Mouse (Mus musculus): ENCODE data around the gene C1qb. TPM values are rescaled to one million over a fixed set of nuclear protein-coding genes. Genes with fewer than 3 reads are reported as not detected.
A peak's percentile ranks its signal among the peaks of the same experiment; 100 is the strongest.

The C1qb gene
- polyA plus RNA-seq, 1 experiment from 2014 or later: 34.9 TPM

DNA sequence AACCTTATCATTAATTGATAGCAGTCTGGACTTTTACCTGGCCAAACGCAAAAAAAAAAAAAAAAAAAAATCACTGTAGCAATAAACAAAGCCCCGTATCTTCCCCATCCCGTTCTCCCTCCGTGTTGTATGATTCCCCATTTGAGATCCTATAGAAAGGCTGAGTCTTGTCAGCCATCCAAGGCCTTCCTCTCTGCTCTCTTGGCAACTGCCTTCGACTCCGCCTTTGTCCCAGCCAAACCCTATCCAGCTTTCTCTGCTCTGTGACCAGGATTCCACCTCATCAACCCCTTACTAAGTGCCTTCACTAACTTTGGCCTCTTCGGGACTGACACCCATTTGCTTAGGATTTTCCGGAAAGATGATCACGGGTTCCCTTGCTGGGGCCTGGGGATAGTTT, 48.0 kb downstream of the C1qb start:
- WGBS: 79% methylated on average over 9 of the region's 9 CpGs
- H3K4me1 ChIP-seq: peaks cover 48% of the 10 kb centered on the region

DNA sequence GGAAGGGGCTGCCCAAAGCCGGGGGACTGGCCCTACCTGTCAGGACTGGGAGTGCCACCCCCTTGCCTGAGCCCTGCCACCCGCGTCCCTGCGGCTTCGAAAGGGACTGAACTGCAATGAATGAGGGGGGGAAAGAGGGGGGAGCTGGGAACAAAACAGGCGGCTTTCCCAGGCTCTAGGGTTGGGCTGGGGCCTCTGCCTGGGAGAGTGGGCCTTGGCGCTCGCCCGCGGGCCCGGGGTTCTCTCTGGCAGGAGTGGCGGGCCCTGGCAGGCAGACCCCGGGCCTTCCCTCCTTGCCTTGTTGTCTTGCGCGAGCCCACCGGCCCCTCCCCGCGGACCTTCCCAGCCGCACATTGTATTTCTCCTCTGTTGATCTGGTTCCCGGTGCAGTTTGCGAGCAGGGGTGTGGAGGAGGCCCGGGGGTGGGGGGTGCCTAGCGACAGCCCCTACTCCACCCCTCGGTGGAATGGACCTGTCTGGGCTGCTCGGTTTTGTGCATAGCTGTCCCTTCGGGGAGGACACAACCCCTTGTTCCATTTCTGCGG, 49.5 kb downstream of the C1qb start:
- Histone ChIP-seq H3K27me3 (replicated peaks) (0 out of 2 replicates have a peak, but pooled peaks cover 4% of the 10 kb centered on the region), H3K27ac (peak overlapping the region; percentile 97), H3K9me3 (no peaks in the 10 kb centered on the region), H3K4me1 (peaks cover 62% of the 10 kb centered on the region), H3K36me3 (no peaks in the 10 kb centered on the region), H3K9ac (peak overlapping the region; percentile 99), H3K4me3 (peak overlapping the region; percentile 97), H3K4me2 (replicated peaks) (peak overlapping the region; percentile 92)
- peak; percentile 79 for ATAC-seq (ENCODE audit: low FRiP score, low read depth)
- 2% methylated on average over 27 of the region's 27 CpGs for WGBS

More for the DNA sequence above, 48.0 kb downstream of the C1qb start:
- Histone ChIP-seq H3K36me3 (no peaks in the 10 kb centered on the region), H3K4me2 (replicated peaks) (no peak overlapping the region), H3K9ac (no peak overlapping the region), H3K4me3 (no peak overlapping the region), H3K27ac (no peak overlapping the region), H3K9me3 (no peaks in the 10 kb centered on the region), H3K27me3 (replicated peaks) (0 out of 2 replicates have a peak, but pooled peaks cover 4% of the 10 kb centered on the region)
- ATAC-seq (ENCODE audit: low FRiP score, low read depth): no peak

DNA sequence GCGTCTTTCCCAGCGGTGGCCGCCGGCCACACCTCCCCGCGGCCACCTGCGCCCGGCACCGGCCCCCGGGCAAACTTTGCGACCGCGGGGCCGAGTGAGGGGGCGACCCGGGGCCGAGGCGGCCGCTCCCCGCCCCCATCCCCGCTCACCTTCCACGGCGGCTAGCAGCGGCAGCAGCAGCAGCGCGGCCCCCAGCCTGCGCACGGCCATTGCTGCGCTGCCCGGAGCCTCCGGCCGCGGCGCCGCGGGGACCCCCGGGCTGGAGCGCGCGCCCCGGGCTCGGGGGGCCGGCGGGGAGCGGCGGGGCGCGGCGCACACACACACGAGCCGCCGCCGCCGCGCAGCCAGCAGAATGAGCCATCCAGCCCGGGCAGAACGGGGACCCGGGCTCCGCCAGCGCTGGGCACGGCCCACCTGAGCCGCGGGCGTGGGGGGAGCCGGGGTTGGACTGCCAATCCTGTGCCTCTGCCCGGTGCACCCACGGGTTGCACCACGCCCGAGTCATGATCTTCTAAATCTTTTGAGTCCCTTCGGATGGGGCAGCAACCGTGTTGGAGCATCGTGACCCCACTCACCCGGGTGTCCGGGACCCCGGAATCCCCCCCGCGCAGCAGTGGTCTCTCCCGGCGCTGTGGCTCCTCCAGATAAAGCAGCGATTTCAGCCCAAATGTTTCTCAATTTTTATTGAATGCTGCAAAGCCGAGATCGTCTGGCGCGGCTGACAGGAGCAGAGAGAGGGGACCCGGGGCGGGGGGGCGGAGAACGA, 50.2 kb downstream of the C1qb start, which contains the start of gene Ephb2:
Gene Ephb2, minus strand, starts transcription at position 368 of the 766 bp plus-strand sequence.
- Histone ChIP-seq H3K4me2 (replicated peaks) (peak within 1 kb of the TSS; percentile 92), H3K4me1 (peaks cover 67% of the 10 kb centered on the region), H3K27ac (peak within 1 kb of the TSS; percentile 97), H3K9ac (peak within 1 kb of the TSS; percentile 99), H3K4me3 (peak within 1 kb of the TSS; percentile 97), H3K9me3 (no peaks in the 10 kb centered on the region), H3K36me3 (no peaks in the 10 kb centered on the region), H3K27me3 (replicated peaks) (0 out of 2 replicates have a peak, but pooled peaks cover 4% of the 10 kb centered on the region)
- peak; percentile 86 for ATAC-seq (ENCODE audit: low FRiP score, low read depth)
- under 1% methylated on average over 88 of the region's 88 CpGs for WGBS

DNA sequence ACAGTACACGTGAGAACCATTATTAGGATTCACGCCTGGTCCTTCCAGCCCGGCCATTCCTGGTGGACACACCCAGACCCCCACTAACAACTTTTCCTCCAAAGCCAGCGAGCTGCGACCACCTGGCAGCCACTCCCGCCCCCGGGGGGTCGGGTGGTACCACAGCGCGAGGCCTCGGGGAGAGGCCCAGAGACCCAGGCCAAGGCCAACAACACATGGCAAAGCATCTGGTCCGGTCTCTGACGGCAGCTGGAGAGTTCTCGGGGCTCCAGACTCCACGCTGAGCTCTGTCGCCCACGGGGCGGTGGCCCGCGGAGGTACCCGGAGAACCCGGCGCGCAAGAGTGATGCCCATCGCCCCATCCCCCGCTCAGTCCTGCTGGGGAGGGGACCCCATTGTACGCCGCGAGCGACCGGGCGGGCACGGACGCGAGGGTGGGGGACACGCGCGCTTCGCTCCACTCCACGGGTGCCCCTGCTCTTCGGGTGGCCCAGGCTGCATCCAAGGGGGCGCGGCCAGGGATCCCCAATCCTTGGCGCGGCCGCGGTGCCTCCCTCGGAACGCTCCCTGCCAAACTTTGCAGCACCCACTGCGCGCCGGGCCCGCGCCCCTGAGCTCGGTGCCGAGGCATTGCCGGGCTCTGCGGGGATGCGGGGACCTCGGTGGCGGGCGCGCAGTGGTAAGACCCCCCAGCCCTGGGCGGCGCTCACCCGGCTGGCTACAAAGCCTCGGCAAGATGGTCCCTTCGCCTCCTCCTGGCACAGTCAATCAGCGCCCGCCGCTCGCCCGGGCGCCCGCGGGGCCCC, 51.0 kb downstream of the C1qb start:
- Histone ChIP-seq H3K9ac (peak overlapping the region; percentile 99), H3K4me1 (peaks cover 70% of the 10 kb centered on the region), H3K4me3 (peak overlapping the region; percentile 97), H3K9me3 (no peaks in the 10 kb centered on the region), H3K4me2 (replicated peaks) (peak overlapping the region; percentile 92), H3K27ac (peak overlapping the region; percentile 97), H3K27me3 (replicated peaks) (0 out of 2 replicates have a peak, but pooled peaks cover 4% of the 10 kb centered on the region), H3K36me3 (no peaks in the 10 kb centered on the region)
- ATAC-seq (ENCODE audit: low FRiP score, low read depth): peak; percentile 34; the same call in 1 of the 2 replicates
- WGBS: under 1% methylated on average over 69 of the region's 76 CpGs

DNA sequence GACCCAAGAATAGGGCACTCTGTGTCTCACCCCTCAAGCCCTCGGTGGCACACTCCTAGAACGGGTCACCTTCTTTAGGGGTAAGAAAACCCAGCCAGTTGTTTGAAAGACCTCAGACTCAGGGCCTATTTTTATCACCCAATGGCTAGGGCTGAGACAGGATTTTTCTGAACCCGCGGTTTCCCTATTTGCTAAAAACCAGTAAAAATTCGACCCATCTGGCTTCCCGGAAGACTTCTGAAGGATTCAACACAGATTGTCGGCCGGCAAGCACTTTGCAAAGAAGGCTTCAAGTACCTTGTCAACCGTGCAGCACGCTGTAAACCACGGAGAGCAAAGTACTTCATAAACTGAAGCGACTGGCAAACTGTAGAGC, 51.6 kb downstream of the C1qb start:
- H3K4me2 ChIP-seq (replicated peaks): peak overlapping the region; percentile 92
- H3K4me1 ChIP-seq: peaks cover 76% of the 10 kb centered on the region
- no peaks in the 10 kb centered on the region for H3K9me3 ChIP-seq
- 12% methylated on average over 12 of the region's 12 CpGs for WGBS
- no peak overlapping the region for H3K27ac ChIP-seq
- H3K27me3 ChIP-seq (replicated peaks): 0 out of 2 replicates have a peak, but pooled peaks cover 4% of the 10 kb centered on the region
- no peak for ATAC-seq (ENCODE audit: low FRiP score, low read depth)
- H3K36me3 ChIP-seq: no peaks in the 10 kb centered on the region
- peak overlapping the region; percentile 99 for H3K9ac ChIP-seq
- H3K4me3 ChIP-seq: peak overlapping the region; percentile 97

DNA sequence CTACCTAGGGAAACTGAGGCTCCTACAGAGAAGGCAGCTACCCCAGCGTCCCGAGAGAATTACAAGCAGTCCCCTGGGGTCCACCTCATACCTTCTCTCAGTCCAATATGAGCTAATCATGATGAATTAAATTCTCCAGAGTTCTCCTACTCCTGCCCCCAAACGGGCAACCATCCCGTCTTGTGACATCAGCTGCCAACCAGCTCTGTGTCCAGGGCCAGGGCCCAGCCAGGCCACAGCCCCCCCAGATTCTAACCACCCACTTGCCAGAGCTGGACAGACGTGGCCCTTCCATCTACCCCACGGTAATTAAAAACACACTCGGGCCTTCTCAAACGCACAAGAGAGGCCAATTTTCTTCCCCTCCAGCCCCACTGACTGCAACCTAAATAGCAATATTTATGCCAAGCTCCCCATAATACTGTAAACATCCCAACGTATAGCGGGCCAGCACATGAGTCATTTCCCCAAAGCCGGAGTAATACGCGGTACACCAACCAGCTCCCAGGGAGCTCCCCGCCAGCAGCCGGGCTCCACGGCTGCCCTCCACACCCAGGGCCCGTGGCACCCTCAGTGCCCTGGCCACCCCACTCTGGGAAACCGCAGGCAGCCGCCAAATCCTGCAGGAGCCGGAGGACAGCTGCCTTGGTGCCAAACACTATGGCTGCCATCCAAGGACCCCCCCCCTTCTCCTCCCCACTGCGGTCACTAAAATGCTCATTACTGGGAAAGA, 52.2 kb downstream of the C1qb start:
- Histone ChIP-seq H3K4me1 (peaks cover 82% of the 10 kb centered on the region), H3K27ac (no peak overlapping the region), H3K4me2 (replicated peaks) (peak overlapping the region; percentile 92), H3K4me3 (peak overlapping the region; percentile 97), H3K9me3 (no peaks in the 10 kb centered on the region), H3K9ac (peak overlapping the region; percentile 99), H3K27me3 (replicated peaks) (0 out of 2 replicates have a peak, but pooled peaks cover 2% of the 10 kb centered on the region), H3K36me3 (no peaks in the 10 kb centered on the region)
- ATAC-seq (ENCODE audit: low FRiP score, low read depth): no peak
- 63% methylated on average over 21 of the region's 21 CpGs for WGBS

DNA sequence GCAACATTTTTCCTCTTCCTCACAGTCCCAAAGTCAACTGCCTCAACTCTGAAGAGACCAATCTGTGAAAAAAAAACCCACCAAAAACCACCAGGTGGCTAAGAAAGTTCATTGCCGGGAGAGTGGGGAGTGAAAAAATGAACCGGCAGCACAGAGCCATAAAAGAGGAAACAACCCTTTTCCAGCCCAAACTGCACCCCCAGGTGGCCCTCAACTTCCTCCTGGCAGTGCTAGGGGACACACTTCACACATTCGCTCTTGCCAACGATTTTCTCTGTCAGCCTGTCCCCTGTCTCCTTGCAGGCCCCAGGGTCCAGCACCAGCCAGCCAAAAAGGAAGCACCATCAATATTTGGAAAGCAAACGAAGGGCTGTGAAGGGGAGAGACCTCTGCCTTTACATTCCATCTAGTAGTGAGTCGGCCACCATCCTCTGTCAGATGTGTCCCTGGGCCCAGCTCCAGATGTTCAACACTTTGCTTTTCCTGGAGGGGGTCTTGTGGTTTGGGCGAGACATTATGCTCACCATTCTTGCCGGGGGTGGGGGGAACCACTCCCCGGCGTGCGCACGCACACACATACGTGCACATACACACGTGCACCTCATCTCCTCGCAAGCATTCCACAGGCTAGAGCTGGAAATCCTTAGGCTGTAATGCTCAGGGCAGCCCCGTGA, 53.3 kb downstream of the C1qb start:
- Histone ChIP-seq H3K9ac (0 out of 2 replicates have a peak overlapping the region, but pooled peaks have one; percentile 10), H3K27ac (no peak overlapping the region), H3K4me3 (no peak overlapping the region), H3K4me1 (peaks cover 82% of the 10 kb centered on the region), H3K36me3 (peaks cover 2% of the 10 kb centered on the region; the same call in 1 of the 2 replicates), H3K4me2 (replicated peaks) (peak overlapping the region; percentile 92), H3K9me3 (no peaks in the 10 kb centered on the region), H3K27me3 (replicated peaks) (no peaks in the 10 kb centered on the region)
- WGBS: 64% methylated on average over 16 of the region's 16 CpGs
- ATAC-seq (ENCODE audit: low FRiP score, low read depth): no peak

DNA sequence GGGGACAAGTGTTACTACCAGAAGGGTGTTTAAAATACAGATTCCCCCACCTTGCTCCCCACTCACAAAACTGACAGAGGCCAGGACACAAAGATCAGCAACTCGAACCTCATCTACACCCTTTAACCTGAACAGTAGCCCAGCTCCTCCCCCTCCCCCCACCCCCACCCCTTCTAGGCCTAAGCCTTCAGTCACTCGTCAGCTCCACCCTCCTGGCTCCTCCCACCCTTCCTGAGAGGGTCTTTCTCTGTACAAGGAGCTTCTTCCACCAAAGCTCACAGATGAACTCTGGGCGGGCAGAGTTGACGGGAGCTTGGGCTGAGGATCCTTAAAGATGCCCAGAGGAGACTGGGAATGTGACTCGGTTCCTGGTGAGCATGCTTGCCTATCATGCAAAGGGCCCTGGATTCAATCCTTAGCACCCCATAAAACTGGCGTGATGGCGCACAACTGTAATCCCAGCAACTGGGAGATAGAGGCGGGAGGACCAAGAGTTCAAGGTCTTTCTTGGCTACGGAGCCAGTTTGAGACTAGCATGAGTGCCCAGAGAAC, 55.6 kb downstream of the C1qb start:
- no peak overlapping the region for H3K4me3 ChIP-seq

More for the DNA sequence above, 55.6 kb downstream of the C1qb start:
- Histone ChIP-seq H3K27ac (no peak overlapping the region), H3K4me1 (peaks cover 80% of the 10 kb centered on the region), H3K4me2 (replicated peaks) (peak overlapping the region; percentile 38), H3K9ac (0 out of 2 replicates have a peak overlapping the region, but pooled peaks have one; percentile 30), H3K36me3 (peaks cover 4% of the 10 kb centered on the region; the same call in 1 of the 2 replicates), H3K27me3 (replicated peaks) (no peaks in the 10 kb centered on the region), H3K9me3 (no peaks in the 10 kb centered on the region)
- WGBS: 39% methylated on average over 9 of the region's 9 CpGs
- no peak for ATAC-seq (ENCODE audit: low FRiP score, low read depth)
